Mouse (Mus musculus) embryonic stem cell, embryonic (primary cell): ENCODE measurements around the gene Camk1.

Source experiments
- CTCF ChIA-PET, 4 experiments: fragments of 300-600 bp in 2 of 4; fragments of 350-600 bp in 2 of 4; sonication (Branson Sonifier 250); formaldehyde crosslinking; loops; one replicate each; lab custom pipeline; 2022; ENCODE audit warnings: inconsistent platforms in 2 of 4; lab: Charles Lee
- POLR2A ChIA-PET, 4 experiments: fragments of 300-600 bp in 2 of 4; fragments of 350-600 bp in 2 of 4; sonication (Branson Sonifier 250); formaldehyde crosslinking; loops; one replicate each; lab custom pipeline; 2022; ENCODE audit warnings: antibody characterized with exemption in 4 of 4, inconsistent platforms in 1 of 4; lab: Charles Lee

Gene Camk1

DNA sequence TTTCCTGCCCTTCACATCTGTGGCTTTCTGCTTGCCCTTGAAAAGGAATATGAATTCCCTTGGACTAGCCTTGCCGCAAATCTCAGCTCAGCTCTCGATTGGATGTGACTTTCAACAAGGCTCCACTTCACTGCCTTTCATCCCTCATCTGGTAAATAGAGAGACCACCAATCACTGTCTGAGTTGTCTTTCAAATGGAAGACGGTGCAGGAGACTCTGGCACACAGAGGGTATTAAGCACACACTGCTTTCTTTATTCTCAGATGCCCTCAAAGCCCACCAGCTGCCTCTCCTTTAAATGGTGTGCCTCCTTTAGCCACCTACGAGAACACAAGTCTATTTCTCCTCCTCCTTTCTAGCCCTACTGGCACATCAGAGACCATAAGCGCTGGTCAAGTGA lies 24.8 kb upstream of the Camk1 start:
- CTCF ChIA-PET = interaction anchor here in 3 of 4 experiments (0.6 to 1.9 kb wide), 5 partner anchors 11 to 72 kb away, joined by 3 to 7 read pairs (median 5); no protein-coding TSS in a partner anchor
- POLR2A ChIA-PET = interaction anchor here (0.5 to 7.2 kb wide), 52 partner anchors 7 to 345 kb away, joined by 3 to 65 read pairs (median 5); partner anchors contain the start of genes Arpc4 (in 2 of the 4), Brpf1 (in 2 of the 4), Camk1 (in 2 of the 4) and Rpusd3 (in 2 of the 4)

- CTCF ChIA-PET = interaction anchor here (0.6 to 1.9 kb wide), 9 partner anchors 11 to 199 kb away, joined by 3 to 7 read pairs (median 3); partner anchors contain the start of gene Ogg1 (in 1 of the 4)
These were observed 24.3 kb upstream of the Camk1 start for GRCm38 (mm10) chr6:113368124-113368523.

DNA sequence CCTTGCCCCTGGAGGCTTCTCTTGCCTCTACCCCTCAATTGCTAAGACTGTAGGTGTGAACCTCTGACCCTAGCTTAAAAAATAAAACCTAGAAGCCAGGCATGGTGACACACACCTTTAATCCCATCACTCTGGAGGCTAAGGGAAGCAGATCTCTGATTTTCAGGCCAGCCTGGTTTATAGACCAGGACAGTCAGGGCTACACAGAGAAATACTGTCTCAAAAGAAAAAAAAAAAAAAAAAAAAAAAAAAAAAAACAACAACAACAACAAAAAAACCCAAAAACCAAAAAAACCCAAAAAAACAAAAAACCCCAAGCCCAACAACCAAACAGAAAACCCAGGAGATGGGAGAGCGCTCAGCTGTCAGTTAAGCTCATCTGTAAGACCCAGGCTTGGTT lies 23.8 kb upstream of the Camk1 start:
- CTCF ChIA-PET = interaction anchor here in 3 of 4 experiments (0.7 to 1.9 kb wide), 7 partner anchors 12 to 199 kb away, joined by 3 to 5 read pairs (median 3); partner anchors contain the start of gene Ogg1 (in 1 of the 3)

More at GRCm38 (mm10) chr6:113368124-113368523, 24.3 kb upstream of the Camk1 start:
- POLR2A ChIA-PET = interaction anchor here (0.5 to 7.2 kb wide), 58 partner anchors 8 to 330 kb away, joined by 3 to 65 read pairs (median 4); partner anchors contain the start of genes Arpc4 (in 2 of the 4), Brpf1 (in 2 of the 4), Camk1 (in 2 of the 4) and Rpusd3 (in 2 of the 4)

DNA sequence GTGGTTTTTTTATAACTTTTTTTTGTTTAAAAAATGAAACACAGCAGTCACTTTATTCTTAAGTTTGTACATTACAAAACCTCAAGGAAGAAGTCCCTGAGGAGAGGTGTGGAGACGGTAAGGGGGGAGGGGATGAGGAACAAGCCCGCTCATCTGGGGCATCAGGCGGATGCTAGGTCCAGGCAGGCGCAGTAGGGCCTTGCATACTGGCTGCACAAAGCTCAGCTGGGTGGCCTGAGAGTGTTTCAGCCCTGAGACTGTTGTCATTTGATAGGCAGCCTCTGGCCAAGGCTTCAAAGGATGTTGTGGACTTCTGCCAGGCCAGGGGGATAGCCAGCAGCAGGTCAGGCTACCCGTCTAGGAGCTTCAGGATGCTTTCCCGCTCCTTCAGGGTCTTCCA lies 22.9 kb upstream of the Camk1 start:
- POLR2A ChIA-PET = interaction anchor here (0.7 to 7.2 kb wide), 27 partner anchors 9 to 321 kb away, joined by 3 to 65 read pairs (median 7); partner anchors contain the start of genes Arpc4 (in 2 of the 4), Brpf1 (in 2 of the 4), Camk1 (in 2 of the 4) and Thumpd3 (in 1 of the 4)

More for the DNA sequence above, 23.8 kb upstream of the Camk1 start:
- POLR2A ChIA-PET = interaction anchor here (0.6 to 7.2 kb wide), 57 partner anchors 8 to 329 kb away, joined by 3 to 65 read pairs (median 5); partner anchors contain the start of genes Camk1 (in 3 of the 4), Arpc4 (in 2 of the 4), Brpf1 (in 2 of the 4) and Rpusd3 (in 2 of the 4)

GRCm38 (mm10) chr6:113364518-113365135 lies 20.8 kb upstream of the Camk1 start:
- ChIA-PET POLR2A (interaction anchor here in 3 of 4 experiments (0.6 to 4.8 kb wide), 24 partner anchors 9 to 665 kb away, joined by 3 to 26 read pairs (median 4); partner anchors contain the start of genes Camk1 (in 2 of the 3), Brpf1 (in 1 of the 3) and Ogg1 (in 1 of the 3)), CTCF (interaction anchor here in 1 of 4 experiments (0.8 kb wide), 1 partner anchor 63 kb away, joined by 3 read pairs; no protein-coding TSS in a partner anchor)

More for the DNA sequence above, 22.9 kb upstream of the Camk1 start:
- CTCF ChIA-PET = no interaction called here

- POLR2A ChIA-PET = interaction anchor here in 3 of 4 experiments (0.8 to 2.4 kb wide), 13 partner anchors 9 to 56 kb away, joined by 3 to 8 read pairs (median 3); partner anchors contain the start of gene Camk1 (in 3 of the 3)
- CTCF ChIA-PET = interaction anchor here (0.6 to 1.4 kb wide), 4 partner anchors 10 to 40 kb away, joined by 3 to 11 read pairs (median 3); no protein-coding TSS in a partner anchor
These were observed 18.5 kb upstream of the Camk1 start for GRCm38 (mm10) chr6:113362241-113362640.

DNA sequence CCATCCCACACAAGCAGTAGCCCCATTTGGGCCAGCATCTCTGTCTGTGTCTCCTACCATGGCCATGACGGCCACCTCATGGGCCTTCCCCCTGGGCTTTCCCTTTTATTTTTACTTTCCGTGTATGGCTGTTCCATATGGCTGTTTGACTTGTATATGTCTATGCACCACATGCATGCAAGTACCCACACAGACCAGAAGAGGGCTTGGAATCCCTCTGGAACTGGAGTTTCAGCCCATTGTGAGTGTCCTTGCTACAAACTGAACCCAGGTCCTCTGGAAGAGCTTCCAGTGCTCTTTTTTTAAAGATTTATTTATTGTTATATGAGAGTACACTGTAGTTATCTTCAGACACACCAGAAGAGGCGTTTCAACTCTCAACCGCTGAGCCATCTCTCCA lies 17.7 kb upstream of the Camk1 start:
- POLR2A ChIA-PET = interaction anchor here in 3 of 4 experiments (0.8 to 2.4 kb wide), 9 partner anchors 8 to 35 kb away, joined by 3 to 8 read pairs (median 3); partner anchors contain the start of gene Camk1 (in 2 of the 3)
- CTCF ChIA-PET = interaction anchor here (0.6 to 1.4 kb wide), 5 partner anchors 9 to 39 kb away, joined by 3 to 11 read pairs (median 3); no protein-coding TSS in a partner anchor

DNA sequence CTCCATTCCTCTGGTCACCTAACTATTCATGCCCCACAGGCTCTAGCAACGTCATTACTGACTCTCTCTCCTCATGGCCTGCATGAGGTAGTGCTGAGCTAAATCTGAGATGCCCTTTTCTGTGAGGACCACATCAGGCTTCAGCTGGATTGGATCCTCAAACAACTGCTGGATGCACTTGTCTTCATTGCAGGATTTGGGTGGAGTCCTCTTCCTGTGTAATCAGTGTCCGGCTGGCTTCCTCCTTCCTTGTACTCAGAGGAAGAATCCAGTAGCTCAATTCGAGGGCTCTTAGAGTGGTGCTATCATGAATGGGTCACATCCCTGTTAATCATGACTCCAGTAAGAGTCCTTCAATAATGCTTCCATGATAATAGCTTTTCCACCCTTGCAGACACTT lies 9.9 kb upstream of the Camk1 start:
- CTCF ChIA-PET = interaction anchor here in 2 of 4 experiments (0.6 to 0.7 kb wide), 2 partner anchors 49 to 59 kb away, joined by 3 to 4 read pairs; no protein-coding TSS in a partner anchor
- POLR2A ChIA-PET = interaction anchor here in 2 of 4 experiments (0.7 to 2.8 kb wide), 7 partner anchors 8 to 84 kb away, joined by 3 to 14 read pairs (median 6); partner anchors contain the start of gene Camk1 (in 2 of the 2)

DNA sequence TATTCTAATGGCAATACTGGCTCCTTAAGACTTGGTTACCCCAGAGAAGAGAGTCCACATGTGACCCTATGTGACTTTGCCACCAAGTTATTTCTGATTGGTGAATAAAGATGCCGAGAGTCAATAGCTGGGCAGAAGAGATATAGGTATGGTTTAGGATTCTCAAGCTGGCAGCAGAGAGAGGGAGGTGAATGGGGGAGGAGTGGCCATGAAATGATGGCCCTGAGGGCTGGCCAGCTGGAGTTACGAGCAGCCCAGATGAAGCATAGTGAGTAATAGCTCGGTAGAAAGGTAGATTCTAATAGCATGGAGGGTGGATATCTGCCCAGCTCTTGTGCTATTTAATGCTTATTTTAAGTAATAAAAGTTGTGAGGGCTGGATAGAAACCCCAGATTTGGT lies 9.0 kb upstream of the Camk1 start:
- ChIA-PET POLR2A (interaction anchor here (0.6 to 2.8 kb wide), 15 partner anchors 9 to 344 kb away, joined by 3 to 14 read pairs (median 3); partner anchors contain the start of genes Camk1 (in 3 of the 4) and Tatdn2 (in 1 of the 4)), CTCF (interaction anchor here in 1 of 4 experiments (0.6 to 1.3 kb wide), 3 partner anchors 9 to 174 kb away, joined by 3 to 4 read pairs (median 3); partner anchors contain the start of gene Jagn1)

DNA sequence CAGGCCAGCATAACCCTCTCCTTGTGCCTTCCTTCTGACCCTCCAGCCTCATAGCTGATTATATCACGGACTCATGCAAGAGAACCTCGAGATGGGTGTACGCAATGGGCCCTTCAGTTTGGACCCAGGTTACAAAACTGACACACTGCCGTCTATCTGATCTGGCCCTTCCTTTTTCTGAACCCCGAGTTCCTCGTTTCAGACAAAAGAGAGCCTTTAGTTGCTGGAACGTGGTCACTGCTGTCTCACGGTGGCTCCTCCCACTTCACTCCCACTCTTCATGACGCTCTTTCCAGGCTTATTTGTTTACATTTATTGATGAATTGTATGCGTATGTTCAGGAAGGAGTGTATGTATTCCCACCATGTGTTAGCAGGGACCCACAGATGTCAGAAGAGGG lies 7.9 kb upstream of the Camk1 start:
- CTCF ChIA-PET = interaction anchor here in 2 of 4 experiments (0.6 to 1.3 kb wide), 2 partner anchors 10 to 15 kb away, joined by 3 read pairs; no protein-coding TSS in a partner anchor

GRCm38 (mm10) chr6:113351161-113351560 lies 7.4 kb upstream of the Camk1 start:
- CTCF ChIA-PET = no interaction called here
- POLR2A ChIA-PET = interaction anchor here (0.7 to 3.5 kb wide), 12 partner anchors 9 to 45 kb away, joined by 3 to 19 read pairs (median 4); partner anchors contain the start of gene Ogg1 (in 1 of the 4)

More for the DNA sequence above, 7.9 kb upstream of the Camk1 start:
- POLR2A ChIA-PET = interaction anchor here (0.7 to 3.5 kb wide), 12 partner anchors 9 to 45 kb away, joined by 3 to 19 read pairs (median 4); partner anchors contain the start of gene Ogg1 (in 1 of the 4)

GRCm38 (mm10) chr6:113350538-113350937 lies 6.8 kb upstream of the Camk1 start:
- POLR2A ChIA-PET = interaction anchor here (1.0 to 3.5 kb wide), 16 partner anchors 8 to 400 kb away, joined by 3 to 19 read pairs (median 4); partner anchors contain the start of gene Ogg1 (in 1 of the 4)
- CTCF ChIA-PET = interaction anchor here in 1 of 4 experiments (0.6 kb wide), 1 partner anchor 30 kb away, joined by 3 read pairs; no protein-coding TSS in a partner anchor

- ChIA-PET POLR2A (interaction anchor here in 2 of 4 experiments (0.6 to 1.0 kb wide), 5 partner anchors 22 to 335 kb away, joined by 3 to 6 read pairs (median 3); no protein-coding TSS in a partner anchor), CTCF (interaction anchor here in 2 of 4 experiments (0.6 to 0.9 kb wide), 2 partner anchors 15 to 77 kb away, joined by 3 read pairs; no protein-coding TSS in a partner anchor)
These were observed 3.1 kb upstream of the Camk1 start for GRCm38 (mm10) chr6:113346897-113347296.

DNA sequence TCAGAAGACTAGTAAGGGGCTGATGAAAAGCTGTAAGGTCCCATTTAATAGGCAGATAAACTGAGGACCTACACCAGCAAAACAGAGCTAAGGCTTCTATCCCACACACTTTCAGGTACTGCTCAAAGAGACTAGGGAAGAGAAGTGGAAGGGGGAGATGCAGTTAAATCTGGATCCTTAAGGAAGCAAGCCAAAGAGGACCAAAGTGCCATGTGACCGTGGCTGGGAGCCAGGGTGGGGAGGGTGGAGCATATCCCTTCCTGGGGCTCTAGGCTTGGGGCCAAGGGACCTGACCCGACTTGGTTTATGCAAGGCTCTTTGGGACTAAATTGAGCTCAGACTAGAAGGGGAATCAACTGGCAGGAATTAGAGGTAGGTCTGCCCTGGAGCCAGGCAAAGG lies 537 bp upstream of the Camk1 start:
- ChIA-PET CTCF (interaction anchor here in 2 of 4 experiments (0.6 to 1.5 kb wide), 5 partner anchors 24 to 150 kb away, joined by 3 to 7 read pairs (median 3); no protein-coding TSS in a partner anchor), POLR2A (interaction anchor here (0.7 to 2.4 kb wide), 37 partner anchors 9 to 268 kb away, joined by 3 to 11 read pairs (median 4); partner anchors contain the start of genes Brpf1 (in 1 of the 4), Creld1 (in 1 of the 4), Il17rc (in 1 of the 4) and Jagn1 (in 1 of the 4))

DNA sequence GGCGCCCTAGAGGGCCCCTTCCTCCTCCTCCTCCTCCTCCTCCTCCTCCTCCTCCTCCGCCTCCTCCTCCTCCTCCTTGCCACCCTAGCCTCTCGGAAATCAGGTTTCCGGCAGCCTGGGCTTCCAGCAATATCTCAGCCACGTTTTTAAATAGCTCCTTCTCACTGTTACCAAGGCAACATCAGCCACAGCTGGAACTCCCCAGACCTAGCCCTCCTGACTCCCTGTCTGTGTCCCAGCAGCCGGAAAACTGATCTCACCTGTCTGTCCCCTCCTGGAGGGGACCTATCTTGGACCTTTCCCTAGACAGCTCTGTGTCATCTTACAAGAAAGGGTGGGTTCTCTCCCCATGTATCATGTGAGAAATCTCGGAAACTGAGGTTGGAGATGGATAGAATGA lies 1.5 kb downstream of the Camk1 start:
- ChIA-PET CTCF (interaction anchor here in 2 of 4 experiments (0.7 kb wide), 2 partner anchors 12 to 342 kb away, joined by 3 to 8 read pairs; no protein-coding TSS in a partner anchor), POLR2A (interaction anchor here in 3 of 4 experiments (0.5 to 1.9 kb wide), 11 partner anchors 15 to 198 kb away, joined by 3 to 7 read pairs (median 3); partner anchors contain the start of gene Ogg1 (in 1 of the 3))

DNA sequence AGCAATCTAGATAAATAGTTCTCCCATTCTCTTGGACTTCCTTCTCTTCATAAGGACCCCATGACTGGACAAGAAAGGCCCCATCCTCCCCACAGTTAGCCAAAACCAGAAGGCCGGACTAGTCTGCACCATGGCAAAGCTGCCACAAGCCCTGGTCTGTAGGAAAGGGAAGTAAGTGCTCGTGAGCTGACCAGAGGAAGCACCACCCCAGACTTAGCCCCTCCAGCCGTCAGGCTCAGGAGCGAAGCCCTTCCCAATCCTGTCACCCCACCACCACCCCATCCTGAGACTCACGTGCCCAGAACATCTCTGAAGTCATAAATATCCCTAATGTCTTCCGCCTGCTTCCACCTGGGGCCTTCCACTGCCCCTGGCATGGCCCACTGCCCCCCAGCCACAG lies 2.2 kb downstream of the Camk1 start:
- ChIA-PET POLR2A (interaction anchor here in 2 of 4 experiments (0.7 to 3.2 kb wide), 7 partner anchors 8 to 51 kb away, joined by 3 to 9 read pairs (median 4); partner anchors contain the start of gene Ogg1 (in 1 of the 2)), CTCF (no interaction called here)
